ENCODE assay signal across 8 mouse cellular contexts in genomic region chr12:69501346-69501730, GRCm38 (mm10).
DNase-seq lines count a peak whose midpoint lies in the region; ATAC-seq and TF ChIP-seq lines count a peak whose summit lies in the region.

No protein-coding gene starts in this region.

- no peak for ATAC-seq in kidney, embryonic 16.5 days (ENCODE audit: low FRiP score, low TSS enrichment)
- ATAC-seq in embryonic facial prominence, embryonic 13.5 days (ENCODE audit: insufficient number of reproducible peaks, insufficient read depth, low FRiP score, low TSS enrichment, low read depth): no peak
- ATAC-seq in hindbrain, embryonic 15.5 days (ENCODE audit: low FRiP score, low read depth): 0 out of 2 replicates have a peak, but pooled peaks have one; percentile 4
- no peak for ATAC-seq in midbrain, postnatal 0 days (ENCODE audit: low FRiP score)

- H3K4me2 ChIP-seq in kidney, embryonic 16.5 days (replicated peaks; ENCODE audit: low read depth, low read length): peak overlapping the region; percentile 33; the same call in 1 of the 2 replicates
- H3K4me2 ChIP-seq in embryonic facial prominence, embryonic 13.5 days: peak overlapping the region; percentile 49
- peak overlapping the region; percentile 39; the same call in 1 of the 2 replicates for H3K4me2 ChIP-seq in hindbrain, embryonic 15.5 days
- peak overlapping the region; percentile 24; the same call in 1 of the 2 replicates for H3K4me2 ChIP-seq in midbrain, postnatal 0 days (ENCODE audit: low read depth, low read length, poor library complexity, severe bottlenecking)

- H3K9me3 ChIP-seq in kidney, embryonic 16.5 days (ENCODE audit: low read length): no peaks in the 10 kb centered on the region
- H3K9me3 ChIP-seq in embryonic facial prominence, embryonic 13.5 days: no peaks in the 10 kb centered on the region
- H3K9me3 ChIP-seq in hindbrain, embryonic 15.5 days: no peaks in the 10 kb centered on the region
- no peaks in the 10 kb centered on the region for H3K9me3 ChIP-seq in midbrain, postnatal 0 days (ENCODE audit: low read length)

- no peaks in the 10 kb centered on the region for H3K27me3 ChIP-seq in kidney, embryonic 16.5 days (ENCODE audit: insufficient read depth, low read length)
- no peaks in the 10 kb centered on the region for H3K27me3 ChIP-seq in embryonic facial prominence, embryonic 13.5 days
- H3K27me3 ChIP-seq in hindbrain, embryonic 15.5 days: peaks cover 3% of the 10 kb centered on the region; the same call in 1 of the 2 replicates
- no peaks in the 10 kb centered on the region for H3K27me3 ChIP-seq in midbrain, postnatal 0 days (ENCODE audit: insufficient read depth, low read length)

- H3K9ac ChIP-seq in kidney, embryonic 16.5 days (replicated peaks; ENCODE audit: low read length): no peak overlapping the region
- H3K9ac ChIP-seq in embryonic facial prominence, embryonic 13.5 days: no peak overlapping the region
- no peak overlapping the region for H3K9ac ChIP-seq in hindbrain, embryonic 15.5 days
- H3K9ac ChIP-seq in midbrain, postnatal 0 days (replicated peaks; ENCODE audit: low read length, poor library complexity, severe bottlenecking): no peak overlapping the region

- peak overlapping the region; percentile 87 for H3K27ac ChIP-seq in kidney, embryonic 16.5 days (ENCODE audit: low read length)
- peak overlapping the region; percentile 95 for H3K27ac ChIP-seq in embryonic facial prominence, embryonic 13.5 days
- peak overlapping the region; percentile 77 for H3K27ac ChIP-seq in hindbrain, embryonic 15.5 days (replicated peaks)
- no peak overlapping the region for H3K27ac ChIP-seq in midbrain, postnatal 0 days (ENCODE audit: low read depth, low read length)

- no peaks in the 10 kb centered on the region for H3K36me3 ChIP-seq in kidney, embryonic 16.5 days (ENCODE audit: insufficient read depth, low read length)
- H3K36me3 ChIP-seq in embryonic facial prominence, embryonic 13.5 days: no peaks in the 10 kb centered on the region
- H3K36me3 ChIP-seq in hindbrain, embryonic 15.5 days: no peaks in the 10 kb centered on the region
- no peaks in the 10 kb centered on the region for H3K36me3 ChIP-seq in midbrain, postnatal 0 days (ENCODE audit: insufficient read depth, low read length)

- H3K4me3 ChIP-seq in kidney, embryonic 16.5 days (ENCODE audit: low read length): no peak overlapping the region
- no peak overlapping the region for H3K4me3 ChIP-seq in embryonic facial prominence, embryonic 13.5 days
- no peak overlapping the region for H3K4me3 ChIP-seq in hindbrain, embryonic 15.5 days
- H3K4me3 ChIP-seq in midbrain, postnatal 0 days (ENCODE audit: low read depth, low read length): no peak overlapping the region

- peaks cover 26% of the 10 kb centered on the region for H3K4me1 ChIP-seq in kidney, embryonic 16.5 days (ENCODE audit: insufficient read depth, low read length)
- H3K4me1 ChIP-seq in embryonic facial prominence, embryonic 13.5 days: peaks cover 51% of the 10 kb centered on the region
- H3K4me1 ChIP-seq in hindbrain, embryonic 15.5 days (replicated peaks): peaks cover 34% of the 10 kb centered on the region
- H3K4me1 ChIP-seq in midbrain, postnatal 0 days (ENCODE audit: insufficient read depth, low read length): no peaks in the 10 kb centered on the region; the same call in 1 of the 2 replicates

- WGBS in kidney, embryonic 16.5 days: 46% methylated on average over 2 of the region's 2 CpGs
- WGBS in embryonic facial prominence, embryonic 13.5 days: 20% methylated on average over 2 of the region's 2 CpGs
- WGBS in hindbrain, embryonic 15.5 days: 38% methylated on average over 2 of the region's 2 CpGs
- 37% methylated on average over 2 of the region's 2 CpGs for WGBS in midbrain, postnatal 0 days

- DNase-seq in kidney, adult 9 months: no peak
- DNase-seq in midbrain, postnatal 0 days (ENCODE audit: low spot score): no peak
- no peak for DNase-seq in layer of hippocampus, postnatal 36 days
- DNase-seq in right cerebral cortex, postnatal 25 days: no peak
- no peak for DNase-seq in gastrocnemius, postnatal 14 days

- no peak for TF ChIP-seq CTCF in midbrain, postnatal 0 days (IDR thresholded peaks at IDR 0.05)

- intact Hi-C loops in gastrocnemius, postnatal 14 days (cut with DNase I; ENCODE audit: low total_unique reads): no loop called here
